Mouse (Mus musculus) ovary, postnatal 10 days (tissue): Measurements from ENCODE around the gene Itm2c.

Experiments
- DNase-seq: peaks from one replicate; pipeline ENCODE4 v3.0.0; 2022; ENCODE audit warnings: low spot score

Gene Itm2c

GRCm38 (mm10) chr1:85899388-85899761 lies 5.3 kb downstream of the Itm2c start:
- DNase-seq, result no peak

GRCm38 (mm10) chr1:85900521-85901333 lies 6.6 kb downstream of the Itm2c start:
- no peak for DNase-seq

- DNase-seq, result no peak
These were observed 7.5 kb downstream of the Itm2c start for GRCm38 (mm10) chr1:85901516-85902107.

- DNase-seq, result no peak
These were observed 8.1 kb downstream of the Itm2c start for GRCm38 (mm10) chr1:85902108-85902561.

- DNase-seq, result no peak
These were observed 12.8 kb downstream of the Itm2c start for GRCm38 (mm10) chr1:85906892-85907291.

GRCm38 (mm10) chr1:85908754-85909590 lies 14.9 kb downstream of the Itm2c start:
- DNase-seq, result no peak

- no peak for DNase-seq
These were observed 19.1 kb downstream of the Itm2c start for GRCm38 (mm10) chr1:85913078-85913755.

- no peak for DNase-seq
These were observed 21.8 kb downstream of the Itm2c start for GRCm38 (mm10) chr1:85915890-85916289.

- DNase-seq, result no peak
These were observed 22.9 kb downstream of the Itm2c start for GRCm38 (mm10) chr1:85916830-85917450.

GRCm38 (mm10) chr1:85919621-85920020 lies 25.5 kb downstream of the Itm2c start:
- no peak for DNase-seq

- no peak for DNase-seq
These were observed 27.6 kb downstream of the Itm2c start for GRCm38 (mm10) chr1:85921725-85922124.

GRCm38 (mm10) chr1:85922127-85922864 lies 28.2 kb downstream of the Itm2c start:
- DNase-seq, result no peak

GRCm38 (mm10) chr1:85922865-85923211 lies 28.8 kb downstream of the Itm2c start:
- no peak for DNase-seq

- no peak for DNase-seq
These were observed 31.1 kb downstream of the Itm2c start for GRCm38 (mm10) chr1:85925183-85925582.

GRCm38 (mm10) chr1:85928057-85928687 lies 34.1 kb downstream of the Itm2c start, which contains the start of gene 4933407L21Rik:
Gene 4933407L21Rik, plus strand, starts transcription at chr1:85928483.
- DNase-seq, result no peak

GRCm38 (mm10) chr1:85928688-85929065 lies 34.6 kb downstream of the Itm2c start:
- DNase-seq, result no peak

GRCm38 (mm10) chr1:85929406-85929805 lies 35.3 kb downstream of the Itm2c start:
- DNase-seq, result no peak

- DNase-seq, result no peak
These were observed 37.1 kb downstream of the Itm2c start for GRCm38 (mm10) chr1:85931170-85931569.

- no peak for DNase-seq
These were observed 39.1 kb downstream of the Itm2c start for GRCm38 (mm10) chr1:85933226-85933625.
